Mouse (Mus musculus) MEL (cell line): ENCODE measurements around the gene Adm2. TPM values are rescaled to one million over a fixed set of nuclear protein-coding genes. Genes with fewer than 3 reads are reported as not detected.

Experiments
- DNase-seq: peaks from one replicate; pipeline ENCODE4 v3.0.0; 2011; ENCODE audit warnings: low read depth, low spot score
- H3K27ac ChIP-seq: 2 replicates; pipeline ENCODE4 v1.5.1; 2012; ENCODE audit warnings: low read depth, mild to moderate bottlenecking, control low read depth, low read length, moderate library complexity; ENCODE audit not compliant: control insufficient read depth
- H3K27me3 ChIP-seq, 2 experiments: fragments of 150-350 bp in 1 of 2; sonication (generic) in 1 of 2; 2 replicates each; pipeline ENCODE4 v1.6.1; 2012; ENCODE audit warnings: low read length in 2 of 2, mild to moderate bottlenecking in 2 of 2, improper control_type of control experiment in 1 of 2, moderate library complexity in 1 of 2; ENCODE audit not compliant: insufficient read depth in 2 of 2, control insufficient read depth in 1 of 2
- H3K36me3 ChIP-seq, 2 experiments: 2 replicates each; pipeline ENCODE4 v1.6.1; 2012 to 2014; ENCODE audit warnings: low read length in 2 of 2, improper control_type of control experiment in 1 of 2, inconsistent platforms in 1 of 2, mild to moderate bottlenecking in 1 of 2; ENCODE audit not compliant: insufficient read depth in 2 of 2, control insufficient read depth in 1 of 2
- H3K4me1 ChIP-seq, 2 experiments: fragments of 150-350 bp in 1 of 2; sonication (generic) in 1 of 2; 2 replicates each; pipeline ENCODE4 v1.6.1; 2012; ENCODE audit warnings: low read length in 2 of 2, improper control_type of control experiment in 1 of 2, mild to moderate bottlenecking in 1 of 2; ENCODE audit not compliant: insufficient read depth in 2 of 2, control insufficient read depth in 1 of 2
- H3K4me3 ChIP-seq, 2 experiments: fragments of 150-350 bp in 1 of 2; sonication (generic) in 1 of 2; 2 replicates each; pipeline ENCODE4 v1.5.1; 2012; ENCODE audit warnings: low read depth in 2 of 2, low read length in 2 of 2, mild to moderate bottlenecking in 2 of 2, moderate library complexity in 2 of 2, control low read depth in 1 of 2, improper control_type of control experiment in 1 of 2; ENCODE audit not compliant: control insufficient read depth in 1 of 2, insufficient read depth in 1 of 2
- H3K79me2 ChIP-seq: 2 replicates; pipeline ENCODE4 v1.6.1; 2012; ENCODE audit warnings: mild to moderate bottlenecking, low read length, moderate library complexity; ENCODE audit not compliant: control insufficient read depth, poor library complexity, insufficient read depth
- H3K9ac ChIP-seq: 2 replicates; pipeline ENCODE4 v1.6.1; 2012; ENCODE audit warnings: low read depth, mild to moderate bottlenecking, control low read depth, low read length, moderate library complexity; ENCODE audit not compliant: control insufficient read depth, poor library complexity, severe bottlenecking
- H3K9me3 ChIP-seq: fragments of 150-350 bp; sonication (generic); replicated peaks from 2 replicates; pipeline ENCODE4 v1.6.1; 2012; ENCODE audit warnings: mild to moderate bottlenecking, low read length, improper control_type of control experiment, moderate library complexity; ENCODE audit not compliant: insufficient read depth
- CHD1 ChIP-seq: IDR thresholded peaks from 2 replicates; pipeline ENCODE4 v1.6.1; 2012; ENCODE audit warnings: low read depth, mild to moderate bottlenecking, inconsistent platforms, low read length, improper control_type of control experiment
- CHD2 ChIP-seq: IDR thresholded peaks from 2 replicates; pipeline ENCODE4 v1.6.1; 2011; ENCODE audit warnings: low read length, improper control_type of control experiment
- CTCF ChIP-seq, 3 experiments: IDR thresholded peaks in 2 of 3; conservative IDR thresholded peaks in 1 of 3; 2 replicates each; pipeline ENCODE4 v1.5.1; 2011 to 2012; ENCODE audit warnings: low read length in 3 of 3, low read depth in 2 of 3, mild to moderate bottlenecking in 2 of 3, improper control_type of control experiment in 1 of 3, inconsistent platforms in 1 of 3, mixed read lengths in 1 of 3, moderate library complexity in 1 of 3; ENCODE audit not compliant: control insufficient read depth in 1 of 3, insufficient read depth in 1 of 3, poor library complexity in 1 of 3, severe bottlenecking in 1 of 3
- E2F4 ChIP-seq: IDR thresholded peaks from 2 replicates; pipeline ENCODE4 v1.6.1; 2011; ENCODE audit warnings: low read depth, low read length, improper control_type of control experiment, borderline replicate concordance
- ELF1 ChIP-seq: IDR thresholded peaks from 2 replicates; pipeline ENCODE4 v1.6.1; 2014; ENCODE audit warnings: low read depth, mild to moderate bottlenecking, inconsistent platforms, low read length, improper control_type of control experiment, moderate library complexity
- EP300 ChIP-seq, 2 experiments: IDR thresholded peaks; 2 replicates each; pipeline ENCODE4 v1.6.1; 2011; ENCODE audit warnings: improper control_type of control experiment in 2 of 2, low read length in 2 of 2, low read depth in 1 of 2, mild to moderate bottlenecking in 1 of 2
- GABPA ChIP-seq: IDR thresholded peaks from 2 replicates; pipeline ENCODE4 v1.6.1; 2012; ENCODE audit warnings: low read depth, mild to moderate bottlenecking, inconsistent platforms, low read length, improper control_type of control experiment, moderate library complexity
- GATA1 ChIP-seq: IDR thresholded peaks from 2 replicates; pipeline ENCODE4 v1.6.1; 2011; ENCODE audit warnings: low read depth, low read length, improper control_type of control experiment
- KAT2A ChIP-seq: conservative IDR thresholded peaks from 2 replicates; pipeline ENCODE4 v1.6.1; 2012; ENCODE audit warnings: low read depth, low read length, improper control_type of control experiment, inconsistent platforms
- MAFK ChIP-seq: IDR thresholded peaks from 2 replicates; pipeline ENCODE4 v1.6.1; 2011; ENCODE audit warnings: low read depth, mild to moderate bottlenecking, low read length, improper control_type of control experiment, borderline replicate concordance
- MAX ChIP-seq: IDR thresholded peaks from 2 replicates; pipeline ENCODE4 v1.6.1; 2011; ENCODE audit warnings: low read length, improper control_type of control experiment
- MEF2A ChIP-seq: IDR thresholded peaks from 2 replicates; pipeline ENCODE4 v1.6.1; 2014; ENCODE audit warnings: low read depth, mild to moderate bottlenecking, inconsistent platforms, low read length, improper control_type of control experiment; ENCODE audit not compliant: poor library complexity, insufficient replicate concordance, severe bottlenecking; ENCODE audit errors: extremely low read depth
- MXI1 ChIP-seq: IDR thresholded peaks from 2 replicates; pipeline ENCODE4 v1.6.1; 2011; ENCODE audit warnings: mild to moderate bottlenecking, low read depth, low read length, improper control_type of control experiment
- MYB ChIP-seq: IDR thresholded peaks from 2 replicates; pipeline ENCODE4 v1.6.1; 2011; ENCODE audit warnings: mild to moderate bottlenecking, low read depth, low read length, improper control_type of control experiment
- NELFE ChIP-seq: IDR thresholded peaks from 2 replicates; pipeline ENCODE4 v1.6.1; 2011; ENCODE audit warnings: low read depth, low read length, improper control_type of control experiment
- POLR2A ChIP-seq, 2 experiments: IDR thresholded peaks; 2 replicates each; pipeline ENCODE4 v1.6.1; 2011 to 2012; ENCODE audit warnings: low read length in 2 of 2, mild to moderate bottlenecking in 2 of 2, control low read depth in 1 of 2, improper control_type of control experiment in 1 of 2, low read depth in 1 of 2, moderate library complexity in 1 of 2; ENCODE audit not compliant: control insufficient read depth in 1 of 2, insufficient read depth in 1 of 2, poor library complexity in 1 of 2
- POLR2AphosphoS5 ChIP-seq: IDR thresholded peaks from 2 replicates; pipeline ENCODE4 v1.6.1; 2012; ENCODE audit warnings: low read depth, borderline replicate concordance, mild to moderate bottlenecking, inconsistent platforms, low read length, moderate library complexity, mixed read lengths
- RCOR1 ChIP-seq: IDR thresholded peaks from 2 replicates; pipeline ENCODE4 v1.6.1; 2012; ENCODE audit warnings: low read depth, mild to moderate bottlenecking, inconsistent platforms, low read length, improper control_type of control experiment
- SIN3A ChIP-seq: IDR thresholded peaks from 2 replicates; pipeline ENCODE4 v1.6.1; 2012; ENCODE audit warnings: low read length, improper control_type of control experiment, inconsistent platforms
- SMC3 ChIP-seq: IDR thresholded peaks from 2 replicates; pipeline ENCODE4 v1.6.1; 2011; ENCODE audit warnings: low read depth, low read length, improper control_type of control experiment
- TBP ChIP-seq: IDR thresholded peaks from 2 replicates; pipeline ENCODE4 v1.8.0; 2011; ENCODE audit warnings: low read depth, low read length, improper control_type of control experiment
- TCF12 ChIP-seq: IDR thresholded peaks from 2 replicates; pipeline ENCODE4 v1.6.1; 2014; ENCODE audit warnings: low read depth, mild to moderate bottlenecking, inconsistent platforms, low read length, improper control_type of control experiment, moderate library complexity
- UBTF ChIP-seq: IDR thresholded peaks from 2 replicates; pipeline ENCODE4 v1.6.1; 2012; ENCODE audit warnings: low read depth, mild to moderate bottlenecking, inconsistent platforms, low read length, improper control_type of control experiment, moderate library complexity, borderline replicate concordance; ENCODE audit not compliant: insufficient read depth
- USF1 ChIP-seq: IDR thresholded peaks from 2 replicates; pipeline ENCODE4 v1.6.1; 2014; ENCODE audit warnings: low read depth, mild to moderate bottlenecking, inconsistent platforms, low read length, improper control_type of control experiment, moderate library complexity
- USF2 ChIP-seq, 2 experiments: IDR thresholded peaks; 2 replicates each; pipeline ENCODE4 v1.6.1; 2011 to 2012; ENCODE audit warnings: improper control_type of control experiment in 2 of 2, low read length in 2 of 2, borderline replicate concordance in 1 of 2, inconsistent platforms in 1 of 2, low read depth in 1 of 2, mild to moderate bottlenecking in 1 of 2; ENCODE audit not compliant: insufficient read depth in 1 of 2
- ZC3H11A ChIP-seq: IDR thresholded peaks from 2 replicates; pipeline ENCODE4 v1.6.1; 2012; ENCODE audit warnings: low read depth, mild to moderate bottlenecking, inconsistent platforms, low read length, improper control_type of control experiment
- ZKSCAN1 ChIP-seq: IDR thresholded peaks from 2 replicates; pipeline ENCODE4 v1.6.1; 2012; ENCODE audit warnings: low read depth, mild to moderate bottlenecking, inconsistent platforms, low read length, improper control_type of control experiment, moderate library complexity
- ZMIZ1 ChIP-seq: IDR thresholded peaks from 2 replicates; pipeline ENCODE4 v1.6.1; 2012; ENCODE audit warnings: low read depth, mild to moderate bottlenecking, inconsistent platforms, low read length, improper control_type of control experiment, moderate library complexity
- ZNF384 ChIP-seq: IDR thresholded peaks from 2 replicates; pipeline ENCODE4 v1.6.1; 2012; ENCODE audit warnings: low read depth, mild to moderate bottlenecking, inconsistent platforms, low read length, improper control_type of control experiment
- polyA plus RNA-seq, 2 experiments: library from polyadenylated mRNA; stranded (reverse) in 1 of 2; unstranded in 1 of 2; fragments of >175 nt in 1 of 2; fragments of >200 nt in 1 of 2; gene quantifications; 2 replicates each; pipeline versions ENCODE4 v1.2.1 to v1.2.4; 2012; ENCODE audit warnings: low replicate concordance in 2 of 2, low read depth in 1 of 2; ENCODE audit not compliant: insufficient read length in 2 of 2, insufficient read depth in 1 of 2, missing spikeins in 1 of 2
- total RNA-seq: library from RNA; depleted of rRNA; stranded (reverse); fragments of 300-350 nt; gene quantifications from 2 replicates; pipeline ENCODE4 v1.2.3, GENCODE M21; 2012

The Adm2 gene
- total and polyA plus RNA-seq, 3 experiments, result 1.4 to 18.2 TPM; not detected in 1

DNA sequence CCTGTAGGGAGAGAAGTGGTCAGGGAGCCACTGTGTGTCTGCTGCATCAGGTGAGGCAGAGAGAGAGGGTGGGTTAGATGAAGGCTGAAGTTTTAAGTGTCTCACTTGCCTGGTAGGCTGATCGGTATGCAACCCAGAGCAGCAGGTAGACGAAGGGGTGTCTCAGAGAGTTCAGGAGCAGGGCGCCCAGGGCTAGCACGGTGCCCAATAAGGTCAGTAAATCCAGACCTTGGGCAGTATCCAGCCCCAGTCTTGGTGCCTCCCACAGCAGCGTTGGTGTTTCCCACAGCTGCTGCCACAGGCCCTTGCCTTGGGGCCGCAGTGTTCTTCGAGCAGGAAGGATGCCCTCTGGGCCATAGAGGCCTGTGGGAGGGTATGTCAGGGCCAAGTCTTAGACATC is 31.9 kb downstream of the Adm2 start:
- Histone ChIP-seq H3K27me3 (no peaks in the 10 kb centered on the region), H3K9ac (peak overlapping the region; percentile 90), H3K9me3 (no peaks in the 10 kb centered on the region), H3K27ac (no peak overlapping the region), H3K36me3 (peaks cover 0 to 27% of the 10 kb centered on the region in 2 experiments), H3K4me1 (peaks cover 21% of the 10 kb centered on the region in 2 experiments), H3K4me3 (peak overlapping the region; percentile 91), H3K79me2 (peaks cover 43% of the 10 kb centered on the region)
- TF ChIP-seq MAX (no peak), ELF1 (no peak), E2F4 (no peak), ZNF384 (no peak), SMC3 (no peak)
- DNase-seq, result no peak

DNA sequence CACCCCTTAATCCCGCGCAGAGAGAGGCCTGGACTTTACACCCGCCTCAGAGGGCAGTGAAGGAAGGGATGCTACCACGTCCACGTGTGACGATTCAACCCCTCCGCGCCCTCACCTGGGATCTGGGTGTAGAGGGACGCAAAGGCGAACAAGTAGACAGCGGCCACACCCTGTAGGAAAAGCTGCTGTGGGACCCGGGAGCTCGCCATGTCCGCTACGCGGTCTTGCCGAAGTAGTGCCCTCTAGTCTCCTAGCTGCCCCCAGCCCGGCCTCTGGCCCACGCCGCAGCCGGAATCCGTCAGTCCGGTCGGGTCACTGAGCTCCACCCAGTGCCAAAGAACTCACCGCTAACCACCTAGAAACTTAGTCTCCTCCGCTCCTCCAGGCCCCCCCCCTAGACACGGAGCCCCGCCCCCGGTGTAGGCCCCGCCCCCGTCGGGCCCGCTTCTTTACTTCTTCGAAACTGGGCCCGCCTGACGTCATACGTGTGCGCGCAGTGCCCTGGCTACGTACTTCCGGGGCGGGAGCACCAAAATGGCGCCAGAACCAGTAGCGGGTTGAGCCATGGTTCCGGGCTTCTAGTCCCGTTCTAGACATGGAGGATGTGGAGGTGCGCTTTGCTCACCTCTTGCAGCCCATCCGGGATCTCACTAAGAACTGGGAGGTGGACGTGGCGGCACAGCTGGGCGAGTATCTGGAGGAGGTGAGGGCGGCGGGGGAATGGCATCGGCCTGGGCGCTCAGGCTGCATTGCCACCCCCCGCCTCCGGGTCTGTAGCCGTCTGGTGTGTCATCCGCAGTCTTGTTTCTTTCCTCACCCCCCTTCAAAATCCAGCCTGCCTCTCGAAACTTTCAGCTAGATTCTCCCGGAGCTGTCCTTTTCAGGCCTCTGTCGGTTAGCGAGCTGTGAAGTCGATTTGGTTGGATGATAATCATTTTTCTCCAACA is 33.0 kb downstream of the Adm2 start, which contains the start of the genes Lmf2 and Ncaph2:
TSS of gene Lmf2 (minus strand) at position 419 of the 947 bp plus-strand sequence.
TSS of gene Ncaph2 (plus strand) at position 479 of the 947 bp plus-strand sequence.
- peak within 1 kb of the TSS; percentile 89 for H3K27ac ChIP-seq
- peak within 1 kb of the TSS; percentile 91 to 97 for H3K4me3 ChIP-seq
- peaks cover under 1 to 28% of the 10 kb centered on the region in 2 experiments for H3K36me3 ChIP-seq
- H3K9me3 ChIP-seq, result no peaks in the 10 kb centered on the region
- peak within 1 kb of the TSS; percentile 96 for H3K9ac ChIP-seq
- no peaks in the 10 kb centered on the region for H3K27me3 ChIP-seq
- DNase-seq, result peak; percentile 97
- H3K79me2 ChIP-seq, result peaks cover 47% of the 10 kb centered on the region
- H3K4me1 ChIP-seq, result peaks cover 21% of the 10 kb centered on the region in 2 experiments
- TF ChIP-seq ZKSCAN1 (no peak), CHD1 (0 out of 2 replicates have a peak, but pooled peaks have one; percentile 8), ZMIZ1 (peak; percentile 19), RCOR1 (no peak), SIN3A (peak; percentile 89), TBP (peak; percentile 68; the same call in 1 of the 2 replicates), GATA1 (no peak), POLR2AphosphoS5 (no peak), KAT2A (peak; percentile 63; the same call in 1 of the 2 replicates), POLR2A (IDR thresholded peaks at IDR 0.05; ENCODE audit: control insufficient read depth in 1 of 2, insufficient read depth in 1 of 2, low read depth in 1 of 2, low read length in 2 of 2, poor library complexity in 1 of 2) (peak; percentile 76 to 77), CTCF (IDR thresholded peaks at IDR 0.05 in 2 of 3, conservative IDR thresholded peaks at IDR 0.05 in 1 of 3; ENCODE audit: control insufficient read depth in 1 of 3, insufficient read depth in 1 of 3, low read depth in 2 of 3, low read length in 3 of 3, poor library complexity in 1 of 3, severe bottlenecking in 1 of 3) (no peak), SMC3 (no peak), MYB (no peak), UBTF (no peak), USF2 (IDR thresholded peaks at IDR 0.05; ENCODE audit: borderline replicate concordance in 1 of 2, insufficient read depth in 1 of 2, low read depth in 1 of 2, low read length in 2 of 2) (no peak), ZNF384 (peak; percentile 23; the same call in 1 of the 2 replicates), MAFK (no peak), USF1 (no peak), NELFE (peak; percentile 73), CHD2 (no peak), TCF12 (peak; percentile 62), MXI1 (peak; percentile 79), MAX (no peak), EP300 (IDR thresholded peaks at IDR 0.05; ENCODE audit: low read depth in 1 of 2, low read length in 2 of 2) (no peak), GABPA (no peak), MEF2A (no peak), ZC3H11A (no peak)
